Mouse (Mus musculus): ENCODE data around the gene Lrrd1. TPM values are rescaled to one million over a fixed set of nuclear protein-coding genes. Genes with fewer than 3 reads are reported as not detected.
"Not testable (repeated sequence)": the region's sequence is repeated elsewhere in the genome, so short reads cannot be mapped to it uniquely, and the experiment has no call there.

Gene Lrrd1
- polyA plus RNA-seq, 1 experiment from 2014 or later = 0.16 TPM

DNA sequence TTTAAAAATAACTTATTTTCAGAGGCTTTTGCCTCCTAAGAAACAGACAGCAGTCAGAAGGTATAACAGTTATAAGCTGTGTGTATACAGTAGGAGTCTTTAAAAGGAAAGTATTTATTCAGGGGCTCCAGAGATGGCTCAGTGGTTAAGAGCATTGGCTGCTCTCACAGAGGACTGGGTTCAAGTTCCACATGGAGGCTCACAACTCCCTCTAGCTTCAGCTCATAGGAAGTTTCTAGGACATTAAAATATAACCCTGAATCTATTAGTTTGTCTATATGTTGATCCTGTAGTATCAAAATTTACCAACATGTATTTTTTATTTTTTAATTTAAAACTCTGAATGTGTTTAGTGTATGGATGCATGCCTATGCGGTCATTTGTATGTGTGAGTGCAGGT lies 36.5 kb upstream of the Lrrd1 start:
- peaks cover 3% of the 10 kb centered on the region; the same call in 1 of the 2 replicates for H3K4me1 ChIP-seq (replicated peaks; ENCODE audit: control insufficient read depth, insufficient read depth, low read length)
- WGBS = 91% methylated on average over 1 of the region's 1 CpGs

DNA sequence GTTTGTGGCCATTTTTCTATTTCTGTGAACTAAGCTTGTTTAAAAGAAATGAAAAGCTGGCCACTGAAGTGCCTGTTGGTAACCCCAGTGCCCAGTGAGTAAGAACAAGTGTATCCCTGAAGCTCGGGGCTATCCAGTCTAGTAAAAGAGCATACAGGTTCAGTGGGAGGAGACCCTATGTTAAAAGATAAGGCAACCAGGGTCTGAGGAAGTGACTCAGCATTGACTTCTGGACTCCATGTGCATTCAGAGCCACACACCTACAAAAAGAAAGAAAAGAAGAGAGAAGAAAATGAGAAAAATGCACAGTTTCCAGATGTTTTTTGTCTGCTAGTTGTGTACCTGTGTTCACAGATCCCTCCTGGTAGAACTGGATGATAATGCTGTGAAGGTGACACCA lies 10.9 kb upstream of the Lrrd1 start:
- Histone ChIP-seq H3K9ac (ENCODE audit: low read length) (no peak overlapping the region), H3K4me1 (replicated peaks; ENCODE audit: control insufficient read depth, insufficient read depth, low read length) (no peaks in the 10 kb centered on the region), H3K36me3 (ENCODE audit: control insufficient read depth, insufficient read depth, low read length) (peaks cover 4% of the 10 kb centered on the region; the same call in 1 of the 2 replicates), H3K27me3 (ENCODE audit: control insufficient read depth, insufficient read depth, low read length) (no peaks in the 10 kb centered on the region), H3K9me3 (ENCODE audit: control insufficient read depth, low read length) (no peaks in the 10 kb centered on the region; the same call in 1 of the 2 replicates), H3K27ac (ENCODE audit: low read depth, low read length) (no peak overlapping the region), H3K4me3 (ENCODE audit: low read depth, low read length) (no peak overlapping the region), H3K4me2 (ENCODE audit: low read depth, low read length, severe bottlenecking) (no peak overlapping the region)
- DNase-seq (ENCODE audit: low spot score) (no peak), ATAC-seq (replicated peaks; ENCODE audit: low FRiP score) (no peak)
- 77% methylated on average over 1 of the region's 1 CpGs for WGBS

More for the DNA sequence above, 36.5 kb upstream of the Lrrd1 start:
- ATAC-seq (replicated peaks; ENCODE audit: low FRiP score) (no peak), DNase-seq (ENCODE audit: low spot score) (no peak)
- H3K4me3 ChIP-seq (ENCODE audit: low read depth, low read length) = no peak overlapping the region
- H3K36me3 ChIP-seq (ENCODE audit: control insufficient read depth, insufficient read depth, low read length) = no peaks in the 10 kb centered on the region
- no peaks in the 10 kb centered on the region for H3K9me3 ChIP-seq (ENCODE audit: control insufficient read depth, low read length)
- no peak overlapping the region for H3K27ac ChIP-seq (ENCODE audit: low read depth, low read length)
- H3K4me2 ChIP-seq (ENCODE audit: low read depth, low read length, severe bottlenecking) = no peak overlapping the region
- no peaks in the 10 kb centered on the region for H3K27me3 ChIP-seq (ENCODE audit: control insufficient read depth, insufficient read depth, low read length)
- H3K9ac ChIP-seq (ENCODE audit: low read length) = no peak overlapping the region

DNA sequence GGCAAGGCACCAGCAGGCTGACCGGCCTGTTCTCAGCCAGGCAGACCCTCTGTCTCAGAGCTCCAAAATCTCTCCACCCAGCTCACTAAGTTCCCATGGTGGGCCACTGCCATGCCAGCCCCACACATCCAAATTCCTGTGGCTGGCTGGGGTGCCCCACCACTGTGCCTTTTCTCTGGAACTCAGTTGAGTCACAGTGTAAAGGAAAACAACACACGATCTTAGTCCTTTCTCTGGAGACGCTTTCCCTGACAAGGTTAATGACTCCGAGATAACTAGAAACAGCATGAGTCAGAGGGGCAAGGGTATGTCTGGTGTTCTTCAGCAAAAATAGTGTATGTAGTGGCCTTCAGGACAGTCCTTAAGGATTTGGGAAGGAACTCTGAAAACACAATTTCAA lies 25.2 kb downstream of the Lrrd1 start:
- H3K4me3 ChIP-seq (ENCODE audit: low read depth, low read length) = no peak overlapping the region
- H3K36me3 ChIP-seq (ENCODE audit: control insufficient read depth, insufficient read depth, low read length) = no peaks in the 10 kb centered on the region
- H3K9ac ChIP-seq (ENCODE audit: low read length) = no peak overlapping the region
- H3K4me1 ChIP-seq (replicated peaks; ENCODE audit: control insufficient read depth, insufficient read depth, low read length) = no peaks in the 10 kb centered on the region
- H3K4me2 ChIP-seq (ENCODE audit: low read depth, low read length, severe bottlenecking) = no peak overlapping the region
- no peaks in the 10 kb centered on the region for H3K27me3 ChIP-seq (ENCODE audit: control insufficient read depth, insufficient read depth, low read length)
- 82% methylated on average over 4 of the region's 4 CpGs for WGBS
- H3K9me3 ChIP-seq (ENCODE audit: control insufficient read depth, low read length) = no peaks in the 10 kb centered on the region
- no peak overlapping the region for H3K27ac ChIP-seq (ENCODE audit: low read depth, low read length)
- DNase-seq (ENCODE audit: low spot score) = no peak
- no peak for ATAC-seq (replicated peaks; ENCODE audit: low FRiP score)

- H3K36me3 ChIP-seq (ENCODE audit: control insufficient read depth, insufficient read depth, low read length) = no peaks in the 10 kb centered on the region
- ATAC-seq (replicated peaks; ENCODE audit: low FRiP score) = no peak
- no peak overlapping the region for H3K4me3 ChIP-seq (ENCODE audit: low read depth, low read length)
- no peak overlapping the region for H3K27ac ChIP-seq (ENCODE audit: low read depth, low read length)
- no peak for DNase-seq (ENCODE audit: low spot score)
- no peak overlapping the region for H3K4me2 ChIP-seq (ENCODE audit: low read depth, low read length, severe bottlenecking)
- 20% methylated on average over 1 of the region's 1 CpGs for WGBS
- H3K27me3 ChIP-seq (ENCODE audit: control insufficient read depth, insufficient read depth, low read length) = no peaks in the 10 kb centered on the region
- H3K9ac ChIP-seq (ENCODE audit: low read length) = no peak overlapping the region
- H3K4me1 ChIP-seq (replicated peaks; ENCODE audit: control insufficient read depth, insufficient read depth, low read length) = no peaks in the 10 kb centered on the region
- no peaks in the 10 kb centered on the region for H3K9me3 ChIP-seq (ENCODE audit: control insufficient read depth, low read length)
These were observed 27.4 kb downstream of the Lrrd1 start for GRCm38 (mm10) chr5:3872348-3872747.

DNA sequence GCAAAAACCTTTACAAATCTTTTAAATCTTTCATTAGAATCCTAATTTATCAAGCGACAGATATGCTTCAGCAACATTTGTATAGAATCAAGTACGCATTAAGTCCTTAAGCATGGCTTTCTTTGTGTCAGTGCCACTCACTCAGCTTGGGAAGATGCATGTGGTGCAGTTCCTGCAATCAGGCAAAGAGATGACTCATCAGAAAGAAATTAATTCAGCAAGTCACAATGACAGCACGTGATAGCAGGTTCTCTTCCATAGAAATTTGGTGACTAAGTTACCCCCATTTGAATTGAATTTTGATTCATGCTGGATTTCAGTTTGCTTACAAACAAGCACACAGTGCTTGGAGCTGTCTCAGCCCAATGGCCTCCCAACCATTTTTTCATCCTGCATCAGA lies 28.5 kb downstream of the Lrrd1 start:
- no peak for ATAC-seq (replicated peaks; ENCODE audit: low FRiP score)
- H3K4me2 ChIP-seq (ENCODE audit: low read depth, low read length, severe bottlenecking) = no peak overlapping the region
- no peak overlapping the region for H3K4me3 ChIP-seq (ENCODE audit: low read depth, low read length)
- no peak for DNase-seq (ENCODE audit: low spot score)
- no peaks in the 10 kb centered on the region for H3K4me1 ChIP-seq (replicated peaks; ENCODE audit: control insufficient read depth, insufficient read depth, low read length)
- no peaks in the 10 kb centered on the region for H3K36me3 ChIP-seq (ENCODE audit: control insufficient read depth, insufficient read depth, low read length)
- H3K9ac ChIP-seq (ENCODE audit: low read length) = no peak overlapping the region
- H3K27me3 ChIP-seq (ENCODE audit: control insufficient read depth, insufficient read depth, low read length) = no peaks in the 10 kb centered on the region
- WGBS = 76% methylated on average over 3 of the region's 3 CpGs
- H3K9me3 ChIP-seq (ENCODE audit: control insufficient read depth, low read length) = no peaks in the 10 kb centered on the region
- H3K27ac ChIP-seq (ENCODE audit: low read depth, low read length) = no peak overlapping the region

- WGBS = 84% methylated on average over 7 of the region's 7 CpGs
- DNase-seq (ENCODE audit: low spot score); H3K27ac ChIP-seq (ENCODE audit: low read depth, low read length); H3K9me3 ChIP-seq (ENCODE audit: control insufficient read depth, low read length); H3K4me1 ChIP-seq (replicated peaks; ENCODE audit: control insufficient read depth, insufficient read depth, low read length); H3K4me3 ChIP-seq (ENCODE audit: low read depth, low read length); H3K36me3 ChIP-seq (ENCODE audit: control insufficient read depth, insufficient read depth, low read length); H3K9ac ChIP-seq (ENCODE audit: low read length); H3K4me2 ChIP-seq (ENCODE audit: low read depth, low read length, severe bottlenecking); ATAC-seq (replicated peaks; ENCODE audit: low FRiP score); H3K27me3 ChIP-seq (ENCODE audit: control insufficient read depth, insufficient read depth, low read length): not testable (repeated sequence)
These were observed 41.9 kb downstream of the Lrrd1 start for GRCm38 (mm10) chr5:3886862-3887261.

- no peaks in the 10 kb centered on the region for H3K36me3 ChIP-seq (ENCODE audit: control insufficient read depth, insufficient read depth, low read length)
- H3K4me1 ChIP-seq (replicated peaks; ENCODE audit: control insufficient read depth, insufficient read depth, low read length) = no peaks in the 10 kb centered on the region
- DNase-seq (ENCODE audit: low spot score) (no peak), ATAC-seq (replicated peaks; ENCODE audit: low FRiP score) (no peak)
- no peaks in the 10 kb centered on the region for H3K9me3 ChIP-seq (ENCODE audit: control insufficient read depth, low read length)
- no peaks in the 10 kb centered on the region for H3K27me3 ChIP-seq (ENCODE audit: control insufficient read depth, insufficient read depth, low read length)
- no peak overlapping the region for H3K9ac ChIP-seq (ENCODE audit: low read length)
- no peak overlapping the region for H3K27ac ChIP-seq (ENCODE audit: low read depth, low read length)
- H3K4me3 ChIP-seq (ENCODE audit: low read depth, low read length) = no peak overlapping the region
- H3K4me2 ChIP-seq (ENCODE audit: low read depth, low read length, severe bottlenecking) = no peak overlapping the region
These were observed 44.2 kb downstream of the Lrrd1 start for GRCm38 (mm10) chr5:3889201-3889600.

- not testable (repeated sequence) for H3K27me3 ChIP-seq (ENCODE audit: control insufficient read depth, insufficient read depth, low read length); DNase-seq (ENCODE audit: low spot score); H3K9me3 ChIP-seq (ENCODE audit: control insufficient read depth, low read length); H3K4me1 ChIP-seq (replicated peaks; ENCODE audit: control insufficient read depth, insufficient read depth, low read length); H3K27ac ChIP-seq (ENCODE audit: low read depth, low read length); H3K36me3 ChIP-seq (ENCODE audit: control insufficient read depth, insufficient read depth, low read length)
- Histone ChIP-seq H3K4me2 (ENCODE audit: low read depth, low read length, severe bottlenecking) (peak within 1 kb of the TSS; percentile 43), H3K9ac (ENCODE audit: low read length) (peak within 1 kb of the TSS; percentile 20; the same call in 1 of the 2 replicates), H3K4me3 (ENCODE audit: low read depth, low read length) (peak within 1 kb of the TSS; percentile 35)
- 11% methylated on average over 7 of the region's 47 CpGs for WGBS
- peak; percentile 100 for ATAC-seq (replicated peaks; ENCODE audit: low FRiP score)
These were observed 48.7 kb downstream of the Lrrd1 start, which contains the start of gene Mterf1a for GRCm38 (mm10) chr5:3893459-3894293. Gene Mterf1a, minus strand, starts transcription at chr5:3893933.

DNA sequence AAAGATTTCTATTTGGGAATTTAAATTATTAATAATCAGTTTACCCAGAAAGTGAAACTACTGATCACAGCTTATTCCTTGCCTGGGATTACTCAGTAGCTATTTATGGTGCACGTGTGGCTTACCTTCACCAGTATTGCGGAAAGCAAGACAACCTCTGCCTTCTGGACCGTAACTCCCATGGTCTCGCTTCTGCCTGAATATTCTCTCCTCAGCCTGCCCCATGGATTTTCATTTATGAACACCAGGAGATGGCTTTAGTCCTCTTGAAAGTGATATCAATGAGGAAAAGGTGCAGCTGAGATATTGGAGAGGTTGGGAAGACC lies 49.3 kb downstream of the Lrrd1 start:
- not testable (repeated sequence) for H3K9ac ChIP-seq (ENCODE audit: low read length); H3K4me3 ChIP-seq (ENCODE audit: low read depth, low read length); H3K9me3 ChIP-seq (ENCODE audit: control insufficient read depth, low read length); H3K27ac ChIP-seq (ENCODE audit: low read depth, low read length); ATAC-seq (replicated peaks; ENCODE audit: low FRiP score); DNase-seq (ENCODE audit: low spot score); H3K36me3 ChIP-seq (ENCODE audit: control insufficient read depth, insufficient read depth, low read length); H3K4me1 ChIP-seq (replicated peaks; ENCODE audit: control insufficient read depth, insufficient read depth, low read length); H3K27me3 ChIP-seq (ENCODE audit: control insufficient read depth, insufficient read depth, low read length); H3K4me2 ChIP-seq (ENCODE audit: low read depth, low read length, severe bottlenecking)
- 95% methylated on average over 4 of the region's 4 CpGs for WGBS
